Mouse (Mus musculus) adrenal gland, postnatal 14 days (tissue): ENCODE results near the gene Snx33. TPM values are rescaled to one million over a fixed set of nuclear protein-coding genes. Genes with fewer than 3 reads are reported as not detected.
"Not testable (repeated sequence)": the region's sequence is repeated elsewhere in the genome, so short reads cannot be mapped to it uniquely, and the experiment has no call there.

Experiments
- DNase-seq: peaks from one replicate; pipeline ENCODE4 v3.0.0; 2021; ENCODE audit warnings: mixed read lengths
- total RNA-seq: library from RNA; stranded (reverse); gene quantifications from 2 replicates; pipeline ENCODE4 v1.2.3, GENCODE M21; 2021

The Snx33 gene
- total RNA-seq, 1 experiment from 2014 or later = 17.9 TPM

- no peak for DNase-seq
Observed at GRCm38 (mm10) chr9:56926025-56926360, 2.2 kb downstream of the Snx33 start.

GRCm38 (mm10) chr9:56925291-56926024 lies 2.7 kb downstream of the Snx33 start:
- peak; percentile 11 for DNase-seq

- DNase-seq = peak; percentile 96
Observed at GRCm38 (mm10) chr9:56924651-56925027, 3.5 kb downstream of the Snx33 start.

- peak; percentile 10 for DNase-seq
Observed at GRCm38 (mm10) chr9:56923841-56924650, 4.1 kb downstream of the Snx33 start.

GRCm38 (mm10) chr9:56922746-56923145 lies 5.4 kb downstream of the Snx33 start:
- no peak for DNase-seq

GRCm38 (mm10) chr9:56918466-56918865 lies 9.7 kb downstream of the Snx33 start:
- DNase-seq = no peak

GRCm38 (mm10) chr9:56917131-56917530 lies 11.0 kb downstream of the Snx33 start:
- DNase-seq = no peak

- peak; percentile 67 for DNase-seq
Observed at GRCm38 (mm10) chr9:56915695-56916410, 12.3 kb downstream of the Snx33 start.

- DNase-seq = no peak
Observed at GRCm38 (mm10) chr9:56915116-56915515, 13.1 kb downstream of the Snx33 start.

GRCm38 (mm10) chr9:56913991-56914390 lies 14.2 kb downstream of the Snx33 start:
- DNase-seq = no peak

- no peak for DNase-seq
Observed at GRCm38 (mm10) chr9:56911017-56911416, 17.2 kb downstream of the Snx33 start.

GRCm38 (mm10) chr9:56909991-56910390 lies 18.2 kb downstream of the Snx33 start:
- DNase-seq = not testable (repeated sequence)

- DNase-seq = no peak
Observed at GRCm38 (mm10) chr9:56907549-56907948, 20.6 kb downstream of the Snx33 start.

GRCm38 (mm10) chr9:56903662-56904061 lies 24.5 kb downstream of the Snx33 start:
- no peak for DNase-seq

- no peak for DNase-seq
Observed at GRCm38 (mm10) chr9:56901187-56901586, 27.0 kb downstream of the Snx33 start.

- no peak for DNase-seq
Observed at GRCm38 (mm10) chr9:56900571-56900970, 27.6 kb downstream of the Snx33 start.

GRCm38 (mm10) chr9:56900060-56900459 lies 28.1 kb downstream of the Snx33 start:
- no peak for DNase-seq

- DNase-seq = no peak
Observed at GRCm38 (mm10) chr9:56899409-56899808, 28.8 kb downstream of the Snx33 start.

- no peak for DNase-seq
Observed at GRCm38 (mm10) chr9:56896779-56897178, 31.4 kb downstream of the Snx33 start.

- DNase-seq = peak; percentile 84
Observed at GRCm38 (mm10) chr9:56894006-56894405, 34.2 kb downstream of the Snx33 start.

- DNase-seq = no peak
Observed at GRCm38 (mm10) chr9:56893313-56893712, 34.9 kb downstream of the Snx33 start.

- DNase-seq = no peak
Observed at GRCm38 (mm10) chr9:56892111-56892510, 36.1 kb downstream of the Snx33 start.

- DNase-seq = peak; percentile 81
Observed at GRCm38 (mm10) chr9:56891517-56892011, 36.6 kb downstream of the Snx33 start.
